Mouse (Mus musculus): ENCODE measurements around the gene Acadm. TPM values are rescaled to one million over a fixed set of nuclear protein-coding genes. Genes with fewer than 3 reads are reported as not detected.

Acadm gene
- total RNA-seq, 2 experiments from 2014 or later, result 25.6 TPM

GRCm38 (mm10) chr3:153943003-153943640 is 1.3 kb downstream of the Acadm start:
- ATAC-seq (replicated peaks; ENCODE audit: low FRiP score, poor library complexity, severe bottlenecking), result no peak

- no peak for ATAC-seq (replicated peaks; ENCODE audit: low FRiP score, poor library complexity, severe bottlenecking)
These were observed 2.8 kb downstream of the Acadm start for GRCm38 (mm10) chr3:153941613-153942012.

GRCm38 (mm10) chr3:153940486-153940885 is 3.9 kb downstream of the Acadm start:
- no peak for ATAC-seq (replicated peaks; ENCODE audit: low FRiP score, poor library complexity, severe bottlenecking)

GRCm38 (mm10) chr3:153940021-153940420 is 4.4 kb downstream of the Acadm start:
- no peak for ATAC-seq (replicated peaks; ENCODE audit: low FRiP score, poor library complexity, severe bottlenecking)

- ATAC-seq (replicated peaks; ENCODE audit: low FRiP score, poor library complexity, severe bottlenecking), result no peak
These were observed 7.2 kb downstream of the Acadm start for GRCm38 (mm10) chr3:153937116-153937810.

GRCm38 (mm10) chr3:153935878-153936277 is 8.6 kb downstream of the Acadm start:
- no peak for ATAC-seq (replicated peaks; ENCODE audit: low FRiP score, poor library complexity, severe bottlenecking)

GRCm38 (mm10) chr3:153932461-153932860 is 12.0 kb downstream of the Acadm start:
- no peak for ATAC-seq (replicated peaks; ENCODE audit: low FRiP score, poor library complexity, severe bottlenecking)

GRCm38 (mm10) chr3:153929526-153929925 is 14.9 kb downstream of the Acadm start:
- peak; percentile 56 for ATAC-seq (replicated peaks; ENCODE audit: low FRiP score, poor library complexity, severe bottlenecking)

GRCm38 (mm10) chr3:153926333-153926732 is 18.1 kb downstream of the Acadm start:
- ATAC-seq (replicated peaks; ENCODE audit: low FRiP score, poor library complexity, severe bottlenecking), result no peak

- peak; percentile 47; the same call in 1 of the 2 replicates for ATAC-seq (replicated peaks; ENCODE audit: low FRiP score, poor library complexity, severe bottlenecking)
These were observed 23.1 kb downstream of the Acadm start for GRCm38 (mm10) chr3:153921147-153921910.

- no peak for ATAC-seq (replicated peaks; ENCODE audit: low FRiP score, poor library complexity, severe bottlenecking)
These were observed 27.2 kb downstream of the Acadm start for GRCm38 (mm10) chr3:153917200-153917599.

GRCm38 (mm10) chr3:153913510-153914243 is 30.8 kb downstream of the Acadm start:
- ATAC-seq (replicated peaks; ENCODE audit: low FRiP score, poor library complexity, severe bottlenecking), result 0 out of 2 replicates have a peak, but pooled peaks have one; percentile 19

GRCm38 (mm10) chr3:153912546-153913509 is 31.6 kb downstream of the Acadm start, which contains the start of gene Rabggtb:
Gene Rabggtb (minus strand): TSS chr3:153913009.
- peak; percentile 90 for ATAC-seq (replicated peaks; ENCODE audit: low FRiP score, poor library complexity, severe bottlenecking)

GRCm38 (mm10) chr3:153911882-153912440 is 32.5 kb downstream of the Acadm start:
- no peak for ATAC-seq (replicated peaks; ENCODE audit: low FRiP score, poor library complexity, severe bottlenecking)

GRCm38 (mm10) chr3:153911197-153911881 is 33.1 kb downstream of the Acadm start:
- ATAC-seq (replicated peaks; ENCODE audit: low FRiP score, poor library complexity, severe bottlenecking), result no peak

- ATAC-seq (replicated peaks; ENCODE audit: low FRiP score, poor library complexity, severe bottlenecking), result no peak
These were observed 33.9 kb downstream of the Acadm start for GRCm38 (mm10) chr3:153910489-153910888.

GRCm38 (mm10) chr3:153908919-153909318 is 35.5 kb downstream of the Acadm start:
- ATAC-seq (replicated peaks; ENCODE audit: low FRiP score, poor library complexity, severe bottlenecking), result no peak
